Mouse (Mus musculus): ENCODE measurements around the gene Pomc. TPM values are rescaled to one million over a fixed set of nuclear protein-coding genes. Genes with fewer than 3 reads are reported as not detected.
"Not testable (repeated sequence)": the region's sequence is repeated elsewhere in the genome, so short reads cannot be mapped to it uniquely, and the experiment has no call there.

The Pomc gene
- polyA plus RNA-seq, 1 experiment from 2014 or later, result 1.7 TPM

- Histone ChIP-seq H3K4me3 (replicated peaks) (no peak overlapping the region), H3K27ac (no peak overlapping the region), H3K9me3 (no peaks in the 10 kb centered on the region), H3K27me3 (replicated peaks) (no peaks in the 10 kb centered on the region), H3K9ac (no peak overlapping the region), H3K36me3 (no peaks in the 10 kb centered on the region), H3K4me2 (no peak overlapping the region), H3K4me1 (no peaks in the 10 kb centered on the region)
- no peak for ATAC-seq (ENCODE audit: insufficient read depth, low FRiP score, low read depth)
- 71% methylated on average over 3 of the region's 3 CpGs for WGBS
Measured at GRCm38 (mm10) chr12:3928841-3929240, 25.9 kb upstream of the Pomc start.

- not testable (repeated sequence) for H3K4me2 ChIP-seq; H3K27ac ChIP-seq; H3K4me1 ChIP-seq; H3K36me3 ChIP-seq; H3K4me3 ChIP-seq (replicated peaks); H3K9ac ChIP-seq; H3K9me3 ChIP-seq; ATAC-seq (ENCODE audit: insufficient read depth, low FRiP score, low read depth); H3K27me3 ChIP-seq (replicated peaks)
- 87% methylated on average over 38 of the region's 47 CpGs for WGBS
Measured at GRCm38 (mm10) chr12:3930090-3930865, 24.5 kb upstream of the Pomc start.

GRCm38 (mm10) chr12:3942026-3942425 lies 12.7 kb upstream of the Pomc start:
- H3K9me3 ChIP-seq, result no peaks in the 10 kb centered on the region
- no peaks in the 10 kb centered on the region for H3K4me1 ChIP-seq
- H3K27ac ChIP-seq, result no peak overlapping the region
- H3K4me2 ChIP-seq, result no peak overlapping the region
- WGBS, result 49% methylated on average over 11 of the region's 11 CpGs
- H3K36me3 ChIP-seq, result no peaks in the 10 kb centered on the region
- no peak overlapping the region for H3K4me3 ChIP-seq (replicated peaks)
- ATAC-seq (ENCODE audit: insufficient read depth, low FRiP score, low read depth), result no peak
- no peaks in the 10 kb centered on the region for H3K27me3 ChIP-seq (replicated peaks)
- no peak overlapping the region for H3K9ac ChIP-seq

- 58% methylated on average over 4 of the region's 4 CpGs for WGBS
- Histone ChIP-seq H3K4me3 (replicated peaks) (no peak overlapping the region), H3K9me3 (no peaks in the 10 kb centered on the region), H3K9ac (no peak overlapping the region), H3K27ac (no peak overlapping the region), H3K27me3 (replicated peaks) (no peaks in the 10 kb centered on the region), H3K4me2 (no peak overlapping the region), H3K36me3 (no peaks in the 10 kb centered on the region), H3K4me1 (no peaks in the 10 kb centered on the region)
- no peak for ATAC-seq (ENCODE audit: insufficient read depth, low FRiP score, low read depth)
Measured at GRCm38 (mm10) chr12:3944454-3945073, 10.2 kb upstream of the Pomc start.

GRCm38 (mm10) chr12:3947503-3947902 lies 7.2 kb upstream of the Pomc start:
- H3K27me3 ChIP-seq (replicated peaks), result no peaks in the 10 kb centered on the region
- 72% methylated on average over 6 of the region's 6 CpGs for WGBS
- no peak for ATAC-seq (ENCODE audit: insufficient read depth, low FRiP score, low read depth)

GRCm38 (mm10) chr12:3955371-3955770 lies 620 bp downstream of the Pomc start:
- H3K9ac ChIP-seq, result no peak overlapping the region
- no peak overlapping the region for H3K27ac ChIP-seq
- H3K9me3 ChIP-seq, result no peaks in the 10 kb centered on the region
- H3K4me1 ChIP-seq, result no peaks in the 10 kb centered on the region
- WGBS, result 31% methylated on average over 10 of the region's 10 CpGs
- H3K4me3 ChIP-seq (replicated peaks), result no peak overlapping the region
- no peaks in the 10 kb centered on the region for H3K36me3 ChIP-seq
- H3K4me2 ChIP-seq, result no peak overlapping the region
- H3K27me3 ChIP-seq (replicated peaks), result peaks cover 8% of the 10 kb centered on the region
- ATAC-seq (ENCODE audit: insufficient read depth, low FRiP score, low read depth), result no peak

More at GRCm38 (mm10) chr12:3947503-3947902, 7.2 kb upstream of the Pomc start:
- Histone ChIP-seq H3K4me2 (no peak overlapping the region), H3K4me3 (replicated peaks) (no peak overlapping the region), H3K9me3 (no peaks in the 10 kb centered on the region), H3K27ac (no peak overlapping the region), H3K9ac (no peak overlapping the region), H3K36me3 (no peaks in the 10 kb centered on the region), H3K4me1 (no peaks in the 10 kb centered on the region)

GRCm38 (mm10) chr12:3956351-3956750 lies 1.6 kb downstream of the Pomc start:
- no peaks in the 10 kb centered on the region for H3K4me1 ChIP-seq
- ATAC-seq (ENCODE audit: insufficient read depth, low FRiP score, low read depth), result no peak
- 17% methylated on average over 3 of the region's 3 CpGs for WGBS
- no peak overlapping the region for H3K9ac ChIP-seq
- no peaks in the 10 kb centered on the region for H3K36me3 ChIP-seq
- no peak overlapping the region for H3K27ac ChIP-seq
- H3K27me3 ChIP-seq (replicated peaks), result peaks cover 8% of the 10 kb centered on the region
- no peak overlapping the region for H3K4me3 ChIP-seq (replicated peaks)
- no peaks in the 10 kb centered on the region for H3K9me3 ChIP-seq
- no peak overlapping the region for H3K4me2 ChIP-seq

GRCm38 (mm10) chr12:3959791-3960543 lies 5.2 kb downstream of the Pomc start:
- peaks cover 4% of the 10 kb centered on the region for H3K27me3 ChIP-seq (replicated peaks)
- no peaks in the 10 kb centered on the region for H3K9me3 ChIP-seq
- peak; percentile 87 for ATAC-seq (ENCODE audit: insufficient read depth, low FRiP score, low read depth)
- peak overlapping the region; percentile 87 for H3K4me2 ChIP-seq
- H3K9ac ChIP-seq, result peak overlapping the region; percentile 69
- H3K4me1 ChIP-seq, result no peaks in the 10 kb centered on the region
- peak overlapping the region; percentile 88 for H3K27ac ChIP-seq
- H3K36me3 ChIP-seq, result no peaks in the 10 kb centered on the region
- H3K4me3 ChIP-seq (replicated peaks), result peak overlapping the region; percentile 61
- WGBS, result 3% methylated on average over 53 of the region's 53 CpGs

- peak overlapping the region; percentile 88; the same call in 1 of the 2 replicates for H3K27ac ChIP-seq
- WGBS, result 46% methylated on average over 4 of the region's 4 CpGs
- H3K4me2 ChIP-seq, result peak overlapping the region; percentile 87
- H3K27me3 ChIP-seq (replicated peaks), result no peaks in the 10 kb centered on the region
- no peak for ATAC-seq (ENCODE audit: insufficient read depth, low FRiP score, low read depth)
- no peak overlapping the region for H3K9ac ChIP-seq
- H3K36me3 ChIP-seq, result no peaks in the 10 kb centered on the region
- H3K9me3 ChIP-seq, result no peaks in the 10 kb centered on the region
- H3K4me1 ChIP-seq, result no peaks in the 10 kb centered on the region
- peak overlapping the region; percentile 61 for H3K4me3 ChIP-seq (replicated peaks)
Measured at GRCm38 (mm10) chr12:3960553-3960952, 5.8 kb downstream of the Pomc start.

- ATAC-seq (ENCODE audit: insufficient read depth, low FRiP score, low read depth), result no peak
- H3K9me3 ChIP-seq, result no peaks in the 10 kb centered on the region
- H3K9ac ChIP-seq, result no peak overlapping the region
- H3K27ac ChIP-seq, result no peak overlapping the region
- no peak overlapping the region for H3K4me2 ChIP-seq
- H3K4me3 ChIP-seq (replicated peaks), result no peak overlapping the region
- H3K36me3 ChIP-seq, result no peaks in the 10 kb centered on the region
- 90% methylated on average over 4 of the region's 4 CpGs for WGBS
- no peaks in the 10 kb centered on the region for H3K4me1 ChIP-seq
- H3K27me3 ChIP-seq (replicated peaks), result no peaks in the 10 kb centered on the region
Measured at GRCm38 (mm10) chr12:3967196-3967595, 12.4 kb downstream of the Pomc start.

GRCm38 (mm10) chr12:3968380-3968779 lies 13.6 kb downstream of the Pomc start:
- no peaks in the 10 kb centered on the region for H3K9me3 ChIP-seq
- no peaks in the 10 kb centered on the region for H3K27me3 ChIP-seq (replicated peaks)
- H3K36me3 ChIP-seq, result no peaks in the 10 kb centered on the region
- no peak for ATAC-seq (ENCODE audit: insufficient read depth, low FRiP score, low read depth)
- 59% methylated on average over 9 of the region's 9 CpGs for WGBS
- H3K4me1 ChIP-seq, result no peaks in the 10 kb centered on the region
- H3K27ac ChIP-seq, result no peak overlapping the region
- no peak overlapping the region for H3K4me3 ChIP-seq (replicated peaks)
- H3K9ac ChIP-seq, result no peak overlapping the region
- H3K4me2 ChIP-seq, result no peak overlapping the region

GRCm38 (mm10) chr12:3973169-3973568 lies 18.4 kb downstream of the Pomc start:
- not testable (repeated sequence) for H3K4me1 ChIP-seq; H3K4me3 ChIP-seq (replicated peaks); H3K27me3 ChIP-seq (replicated peaks); H3K36me3 ChIP-seq; H3K9ac ChIP-seq; ATAC-seq (ENCODE audit: insufficient read depth, low FRiP score, low read depth); H3K27ac ChIP-seq; H3K4me2 ChIP-seq; H3K9me3 ChIP-seq
- 94% methylated on average over 6 of the region's 6 CpGs for WGBS

Measured in stomach, embryonic 15.5 days (tissue).